Mouse (Mus musculus): ENCODE measurements around the gene Sirt1.

The Sirt1 gene

GRCm38 (mm10) chr10:63313726-63314125 is 67.8 kb downstream of the Sirt1 start:
- peak; percentile 66 for DNase-seq

DNA sequence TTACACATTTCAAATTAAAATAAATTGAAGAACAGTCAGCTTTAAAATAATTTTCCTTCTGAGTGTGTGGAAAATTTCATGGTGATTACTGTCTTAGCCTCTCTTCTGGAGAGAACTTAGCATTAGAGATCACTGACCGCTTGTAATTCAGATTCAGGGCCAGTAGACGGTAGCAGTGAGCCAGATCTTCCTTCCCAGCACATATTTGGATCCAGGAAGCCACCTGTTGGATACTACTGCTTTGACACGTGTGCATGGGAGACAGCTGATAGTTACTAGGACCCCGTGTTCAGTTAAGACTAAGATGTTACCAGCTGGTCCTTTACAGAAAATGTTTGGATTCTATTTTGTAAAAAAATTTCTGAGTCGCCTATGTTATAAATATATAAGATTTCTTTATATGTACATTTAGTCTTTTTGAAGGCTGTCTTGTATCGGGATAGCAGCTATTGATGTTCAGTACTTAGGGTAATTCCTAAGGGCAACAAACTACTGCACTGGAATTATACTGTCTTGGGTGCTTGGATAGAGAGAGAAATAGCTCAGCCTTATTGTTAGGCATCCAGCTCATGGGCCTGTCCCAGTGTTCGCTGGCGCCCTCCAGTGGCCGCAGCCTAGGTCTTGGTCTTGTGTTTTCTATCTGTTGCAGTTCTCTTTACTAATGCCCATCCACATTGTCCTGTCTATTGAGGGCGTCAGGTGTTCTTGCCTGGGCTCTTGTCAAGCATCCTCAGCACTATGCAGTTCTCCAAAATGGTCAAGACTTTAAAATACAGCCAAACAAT is 72.7 kb downstream of the Sirt1 start:
- DNase-seq, result peak; percentile 76

DNA sequence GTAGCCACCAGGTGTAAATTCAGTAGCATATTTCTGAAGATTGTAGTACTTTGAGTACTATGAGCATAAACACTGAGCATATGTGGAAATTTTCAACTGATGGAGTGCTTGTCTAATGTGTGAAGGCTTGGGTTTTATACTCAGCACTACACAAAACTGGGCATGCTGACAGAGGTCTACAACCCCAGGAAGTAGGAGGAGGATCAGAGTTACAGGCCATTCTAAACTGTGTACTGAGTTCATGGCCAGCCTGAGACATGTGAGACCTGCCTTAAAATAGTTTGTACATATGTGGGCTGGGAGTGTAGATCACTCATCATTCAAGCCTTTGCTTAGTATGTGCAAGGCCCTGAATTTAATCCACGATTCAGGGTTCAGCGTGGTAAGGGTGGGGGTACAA is 79.1 kb downstream of the Sirt1 start:
- DNase-seq, result no peak

DNA sequence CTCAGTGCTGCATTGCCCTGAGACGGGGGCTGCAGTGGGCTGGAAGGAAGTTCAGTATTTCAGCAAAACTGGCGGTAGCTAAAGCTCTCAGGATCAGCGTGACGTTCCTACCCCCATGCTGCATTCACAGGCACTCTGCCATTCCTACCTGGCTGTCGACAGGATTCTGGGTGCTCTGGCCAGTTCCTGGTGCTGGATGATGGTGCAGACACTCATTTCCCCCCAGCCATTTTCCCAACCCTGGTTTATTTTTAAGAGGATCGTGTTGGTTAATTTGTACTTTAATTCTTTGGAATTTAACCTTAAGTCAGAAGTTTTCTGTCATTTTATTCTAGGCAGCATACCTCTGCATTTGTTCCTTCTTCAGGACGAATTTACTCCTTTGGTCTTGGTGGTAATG is 98.7 kb downstream of the Sirt1 start:
- peak; percentile 36 for DNase-seq

DNA sequence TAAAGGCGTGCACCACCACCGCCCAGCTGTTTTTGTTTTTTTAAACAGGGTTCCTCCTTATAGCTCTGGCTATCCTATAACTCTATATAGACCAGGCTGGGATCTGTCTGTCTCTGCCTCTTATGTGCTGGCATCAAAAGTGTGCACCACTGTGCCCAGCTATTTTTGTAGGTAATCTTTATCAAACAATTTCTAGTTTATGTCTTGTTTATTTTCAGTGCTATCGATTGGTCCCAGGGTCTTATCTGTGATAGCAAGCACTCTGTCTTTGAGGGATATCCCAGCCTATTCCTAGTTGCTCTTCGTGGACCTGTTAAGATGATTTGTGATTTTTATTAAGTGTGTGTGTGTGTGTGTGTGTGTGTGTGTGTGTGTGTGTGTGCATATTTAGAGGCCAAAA is 99.1 kb downstream of the Sirt1 start:
- DNase-seq, result no peak

- no peak for DNase-seq
These were observed 101.7 kb downstream of the Sirt1 start for GRCm38 (mm10) chr10:63279851-63280250.

DNA sequence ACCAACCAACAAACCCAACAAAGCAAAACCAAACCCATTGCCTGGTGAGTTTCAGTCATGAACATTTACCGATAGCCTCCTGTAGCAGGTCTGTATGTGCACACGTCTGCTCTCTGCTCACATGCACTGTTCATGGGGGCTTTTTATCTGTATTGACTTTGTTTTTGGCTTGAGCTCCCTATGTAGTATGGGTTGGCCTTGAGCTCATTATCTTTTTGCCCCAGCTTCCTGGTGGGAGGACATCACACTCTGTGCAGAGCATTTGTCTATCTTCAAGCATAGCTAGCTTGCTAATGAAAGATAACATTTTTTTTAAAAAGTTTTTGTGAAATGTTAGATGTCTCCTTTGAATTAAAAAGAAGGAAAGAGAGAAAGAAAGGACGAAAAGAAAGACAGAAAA is 104.5 kb downstream of the Sirt1 start:
- no peak for DNase-seq

DNA sequence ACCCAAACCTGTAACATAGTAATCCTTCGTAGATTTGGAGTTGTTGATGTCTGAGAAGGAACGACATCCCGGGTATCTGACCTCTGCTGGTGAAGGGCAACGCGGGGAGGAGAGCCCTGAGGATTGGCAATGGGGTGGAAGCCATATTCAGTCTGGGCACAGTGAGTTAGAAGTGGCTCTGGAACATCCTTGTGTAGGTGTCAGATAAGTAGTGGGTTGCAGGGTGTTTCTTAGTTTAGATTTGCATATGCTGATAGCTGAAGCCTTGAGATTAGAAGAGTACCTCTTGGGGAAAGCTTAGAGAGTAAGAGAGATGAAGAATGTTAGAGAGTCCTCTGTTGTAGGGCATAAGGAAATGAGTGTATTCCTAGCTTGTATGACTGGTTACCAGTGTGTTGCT is 108.6 kb downstream of the Sirt1 start:
- DNase-seq, result no peak

DNA sequence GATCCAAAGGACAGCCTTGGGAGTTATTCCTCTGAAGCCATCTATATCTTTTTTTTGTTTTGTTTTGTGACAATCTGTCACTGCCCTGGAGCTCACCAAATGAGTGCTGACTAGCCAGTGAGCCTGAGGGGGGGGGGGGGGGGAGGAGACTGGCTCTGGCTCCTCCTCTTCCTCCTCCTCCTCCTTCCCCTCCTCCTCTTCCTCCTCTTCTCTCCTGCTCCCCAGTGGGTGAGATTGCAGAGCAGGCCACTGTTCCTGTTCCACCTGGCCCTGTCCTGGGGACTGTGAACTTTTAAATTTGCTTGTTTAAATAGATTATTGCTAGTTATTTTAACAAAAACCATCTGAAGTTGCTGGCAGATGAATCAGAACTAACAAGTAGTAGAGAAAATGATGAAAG is 109.1 kb downstream of the Sirt1 start:
- no peak for DNase-seq
